Mouse (Mus musculus) cerebellum, adult 8-10 months (tissue): ENCODE measurements around the gene Pilrb2.
"Not testable (repeated sequence)": the region's sequence is repeated elsewhere in the genome, so short reads cannot be mapped to it uniquely, and the experiment has no call there.

Source experiments
- DNase-seq: peaks from one replicate; pipeline ENCODE4 v3.0.0; 2022

The Pilrb2 gene

GRCm38 (mm10) chr5:137871644-137872380, at the start of gene Pilrb2:
Gene Pilrb2, minus strand, starts transcription at chr5:137871815.
- DNase-seq, result not testable (repeated sequence)

GRCm38 (mm10) chr5:137915550-137915949, 43.9 kb upstream of the Pilrb2 start:
- peak; percentile 50 for DNase-seq

GRCm38 (mm10) chr5:137914508-137914907, 42.9 kb upstream of the Pilrb2 start:
- DNase-seq, result no peak

- no peak for DNase-seq
Measured at GRCm38 (mm10) chr5:137909564-137910262, 38.1 kb upstream of the Pilrb2 start.

GRCm38 (mm10) chr5:137897812-137898211, 26.2 kb upstream of the Pilrb2 start:
- no peak for DNase-seq

- DNase-seq, result no peak
Measured at GRCm38 (mm10) chr5:137892954-137893353, 21.3 kb upstream of the Pilrb2 start.

- DNase-seq, result no peak
Measured at GRCm38 (mm10) chr5:137887666-137888065, 16.1 kb upstream of the Pilrb2 start.

GRCm38 (mm10) chr5:137885894-137886293, 14.3 kb upstream of the Pilrb2 start:
- DNase-seq, result peak; percentile 26

- DNase-seq, result no peak
Measured at GRCm38 (mm10) chr5:137883345-137883744, 11.7 kb upstream of the Pilrb2 start.

GRCm38 (mm10) chr5:137882922-137883321, 11.3 kb upstream of the Pilrb2 start:
- DNase-seq, result no peak

- no peak for DNase-seq
Measured at GRCm38 (mm10) chr5:137877860-137878259, 6.2 kb upstream of the Pilrb2 start.

- no peak for DNase-seq
Measured at GRCm38 (mm10) chr5:137875054-137875453, 3.4 kb upstream of the Pilrb2 start.

- DNase-seq, result not testable (repeated sequence)
Measured at GRCm38 (mm10) chr5:137872381-137872702, 727 bp upstream of the Pilrb2 start.

- not testable (repeated sequence) for DNase-seq
Measured at GRCm38 (mm10) chr5:137868600-137868999, 3.0 kb downstream of the Pilrb2 start.

- not testable (repeated sequence) for DNase-seq
Measured at GRCm38 (mm10) chr5:137864008-137864407, 7.6 kb downstream of the Pilrb2 start.

GRCm38 (mm10) chr5:137857960-137858710, 13.5 kb downstream of the Pilrb2 start, which contains the start of gene Pilrb1:
Gene Pilrb1, minus strand, starts transcription at chr5:137858106.
- not testable (repeated sequence) for DNase-seq

- not testable (repeated sequence) for DNase-seq
Measured at GRCm38 (mm10) chr5:137856870-137857269, 14.7 kb downstream of the Pilrb2 start.

- not testable (repeated sequence) for DNase-seq
Measured at GRCm38 (mm10) chr5:137854907-137855306, 16.7 kb downstream of the Pilrb2 start.

GRCm38 (mm10) chr5:137850313-137850712, 21.3 kb downstream of the Pilrb2 start:
- not testable (repeated sequence) for DNase-seq

- DNase-seq, result not testable (repeated sequence)
Measured at GRCm38 (mm10) chr5:137837110-137837509, 34.5 kb downstream of the Pilrb2 start.

- DNase-seq, result no peak
Measured at GRCm38 (mm10) chr5:137836611-137837010, 35.0 kb downstream of the Pilrb2 start.

GRCm38 (mm10) chr5:137835966-137836520, 35.6 kb downstream of the Pilrb2 start, which contains the start of gene Pilra:
Gene Pilra, minus strand, starts transcription at chr5:137836281.
- not testable (repeated sequence) for DNase-seq

GRCm38 (mm10) chr5:137833500-137833899, 38.1 kb downstream of the Pilrb2 start:
- DNase-seq, result no peak
